Mouse (Mus musculus) lung, adult 2 months (tissue): ENCODE results near the gene Col4a3bp. TPM values are rescaled to one million over a fixed set of nuclear protein-coding genes. Genes with fewer than 3 reads are reported as not detected.

Experiments used
- DNase-seq: peaks from one replicate; pipeline ENCODE4 v3.0.0; 2022
- H3K4me1 ChIP-seq: fragments of 200-500 bp; 2 replicates; pipeline ENCODE4 v1.6.1; 2011; ENCODE audit warnings: low read length; ENCODE audit not compliant: control insufficient read depth, insufficient read depth
- H3K4me3 ChIP-seq: fragments of 200-500 bp; replicated peaks from 2 replicates; pipeline ENCODE3; 2011; ENCODE audit warnings: low read depth, mild to moderate bottlenecking, control low read depth, low read length; ENCODE audit errors: extremely low read depth
- CTCF ChIP-seq: fragments of 200-500 bp; IDR thresholded peaks from 2 replicates; pipeline ENCODE4 v1.5.1; 2011; ENCODE audit warnings: mild to moderate bottlenecking, low read length, control low read depth; ENCODE audit not compliant: insufficient read depth
- POLR2A ChIP-seq: fragments of 200-500 bp; IDR thresholded peaks from 2 replicates; pipeline ENCODE4 v1.6.1; 2011; ENCODE audit warnings: low read depth, mild to moderate bottlenecking, control low read depth, low read length, borderline replicate concordance; ENCODE audit errors: extremely low read depth
- WGBS: fragments of 180-500 bp; shearing (Covaris S2); methylation state at CpG from one replicate; pipeline ENCODE4 v1.1.7; 2018; 5-methylcytosine and 5-hydroxymethylcytosine counted together
- polyA plus RNA-seq: library from polyadenylated mRNA; depleted of rRNA; stranded (reverse); fragments of >200 nt; gene quantifications from 2 replicates; pipeline ENCODE4 v1.2.3, GENCODE M21; 2012; rRNA removed

Col4a3bp gene
- polyA plus RNA-seq, result 15.2 and 21.4 TPM in 2 replicates

- TF ChIP-seq POLR2A (peak; percentile 97), CTCF (no peak)
- Histone ChIP-seq H3K4me3 (peak within 1 kb of the TSS; percentile 97), H3K4me1 (peaks cover 4% of the 10 kb centered on the region; the same call in 1 of the 2 replicates)
- peak; percentile 96 for DNase-seq
- WGBS, result under 1% methylated on average over 49 of the region's 50 CpGs
These were observed at the start of gene Col4a3bp, which contains the start of gene Polk for GRCm38 (mm10) chr13:96542081-96542889. TSS of gene Col4a3bp (plus strand) at chr13:96542618. TSS of gene Polk (minus strand) at chr13:96542579.

GRCm38 (mm10) chr13:96496630-96497029, 45.8 kb upstream of the Col4a3bp start:
- TF ChIP-seq POLR2A (no peak), CTCF (no peak)
- 61% methylated on average over 8 of the region's 8 CpGs for WGBS
- DNase-seq, result no peak
- Histone ChIP-seq H3K4me1 (no peaks in the 10 kb centered on the region), H3K4me3 (no peak overlapping the region)

- no peak for DNase-seq
- whole genome bisulfite sequencing, result 84% methylated on average over 2 of the region's 2 CpGs
- Histone ChIP-seq H3K4me1 (no peaks in the 10 kb centered on the region), H3K4me3 (no peak overlapping the region)
- TF ChIP-seq POLR2A, result no peak
- TF ChIP-seq CTCF, result no peak
These were observed 42.5 kb upstream of the Col4a3bp start for GRCm38 (mm10) chr13:96499891-96500290.

GRCm38 (mm10) chr13:96505661-96506060, 36.8 kb upstream of the Col4a3bp start:
- DNase-seq, result no peak
- WGBS, result 60% methylated on average over 4 of the region's 4 CpGs
- H3K4me1 ChIP-seq, result peaks cover 9% of the 10 kb centered on the region
- no peak for TF ChIP-seq POLR2A
- TF ChIP-seq CTCF, result no peak
- no peak overlapping the region for H3K4me3 ChIP-seq

- Histone ChIP-seq H3K4me3 (no peak overlapping the region), H3K4me1 (peaks cover 12% of the 10 kb centered on the region)
- TF ChIP-seq CTCF (no peak), POLR2A (no peak)
- DNase-seq, result no peak
- 48% methylated on average over 6 of the region's 6 CpGs for WGBS
These were observed 36.1 kb upstream of the Col4a3bp start for GRCm38 (mm10) chr13:96506313-96506712.

GRCm38 (mm10) chr13:96507541-96507940, 34.9 kb upstream of the Col4a3bp start:
- Histone ChIP-seq H3K4me3 (no peak overlapping the region), H3K4me1 (peaks cover 16% of the 10 kb centered on the region)
- TF ChIP-seq CTCF (no peak), POLR2A (no peak)
- WGBS, result 78% methylated on average over 4 of the region's 4 CpGs
- no peak for DNase-seq

- 32% methylated on average over 13 of the region's 13 CpGs for WGBS
- DNase-seq, result no peak
- peaks cover 16% of the 10 kb centered on the region for H3K4me1 ChIP-seq
- no peak overlapping the region for H3K4me3 ChIP-seq
- TF ChIP-seq POLR2A (no peak; the same call in 1 of the 2 replicates), CTCF (no peak)
These were observed 31.8 kb upstream of the Col4a3bp start for GRCm38 (mm10) chr13:96510635-96511034.

GRCm38 (mm10) chr13:96511262-96511661, 31.2 kb upstream of the Col4a3bp start:
- H3K4me1 ChIP-seq, result peaks cover 16% of the 10 kb centered on the region
- no peak for DNase-seq
- TF ChIP-seq CTCF (no peak), POLR2A (no peak)
- no peak overlapping the region for H3K4me3 ChIP-seq
- 20% methylated on average over 1 of the region's 1 CpGs for WGBS

- Histone ChIP-seq H3K4me3 (no peak overlapping the region), H3K4me1 (peaks cover 16% of the 10 kb centered on the region)
- TF ChIP-seq CTCF, result no peak
- TF ChIP-seq POLR2A, result no peak
- DNase-seq, result no peak
- 35% methylated on average over 5 of the region's 5 CpGs for WGBS
These were observed 30.5 kb upstream of the Col4a3bp start for GRCm38 (mm10) chr13:96511893-96512292.
